Mouse (Mus musculus): ENCODE results near the gene Slc25a22. TPM values are rescaled to one million over a fixed set of nuclear protein-coding genes. Genes with fewer than 3 reads are reported as not detected.
A peak's percentile ranks its signal among the peaks of the same experiment; 100 is the strongest.

Gene Slc25a22
- total RNA-seq, 2 experiments from 2014 or later: 286 to 306 TPM

GRCm38 (mm10) chr7:141394158-141394557 lies 43.5 kb downstream of the Slc25a22 start:
- no peak for DNase-seq (ENCODE audit: extremely low spot score in 1 of 2, low spot score in 2 of 2)
- intact Hi-C loops (cut with DNase I): no loop called here

GRCm38 (mm10) chr7:141392552-141393222 lies 45.0 kb downstream of the Slc25a22 start:
- intact Hi-C loops (cut with DNase I): no loop called here
- no peak for DNase-seq (ENCODE audit: extremely low spot score in 1 of 2, low spot score in 2 of 2)

- intact Hi-C loops (cut with DNase I): no loop called here
- DNase-seq (ENCODE audit: extremely low spot score in 1 of 2, low spot score in 2 of 2): peak; percentile 94 to 98
Measured at GRCm38 (mm10) chr7:141391625-141392551, 45.8 kb downstream of the Slc25a22 start, which contains the start of gene Taldo1. Taldo1 (plus strand) TSS chr7:141392199.

GRCm38 (mm10) chr7:141390326-141391259 lies 47.1 kb downstream of the Slc25a22 start:
- DNase-seq (ENCODE audit: extremely low spot score in 1 of 2, low spot score in 2 of 2): no peak
- intact Hi-C loops (cut with DNase I): no loop called here

- intact Hi-C loops (cut with DNase I): no loop called here
- no peak for DNase-seq (ENCODE audit: extremely low spot score in 1 of 2, low spot score in 2 of 2)
Measured at GRCm38 (mm10) chr7:141388487-141389109, 49.1 kb downstream of the Slc25a22 start.

- DNase-seq (ENCODE audit: extremely low spot score in 1 of 2, low spot score in 2 of 2): no peak
- intact Hi-C loops (cut with DNase I): no loop called here
Measured at GRCm38 (mm10) chr7:141387807-141388486, 49.7 kb downstream of the Slc25a22 start.

- DNase-seq (ENCODE audit: extremely low spot score in 1 of 2, low spot score in 2 of 2): no peak
- intact Hi-C loops (cut with DNase I): no loop called here
Measured at GRCm38 (mm10) chr7:141381068-141381835, 56.4 kb downstream of the Slc25a22 start.

Other genes with a start within 250 kb of the Slc25a22 start
- gene Hras, start 243.9 kb downstream of the Slc25a22 start, total RNA-seq (2021): 100 to 1,000 TPM; 246 to 262 TPM
- gene Lrrc56, start 243.7 kb downstream of the Slc25a22 start, total RNA-seq (2021): 1 to 10 TPM; 4.7 to 4.9 TPM
- gene Lmntd2, start 223.8 kb downstream of the Slc25a22 start, total RNA-seq (2021): not detected
- gene Rassf7, start 222.0 kb downstream of the Slc25a22 start, total RNA-seq (2021): under 1 TPM; 0.58 to 0.69 TPM
- 10 to 100 TPM; 63.6 to 69.6 TPM for gene Phrf1, start 209.1 kb downstream of the Slc25a22 start, total RNA-seq (2021)
- under 1 TPM; 0.22 to 0.58 TPM for gene Irf7, start 171.4 kb downstream of the Slc25a22 start, total RNA-seq (2021)
- not detected for gene Cdhr5, start 161.1 kb downstream of the Slc25a22 start, total RNA-seq (2021)
- not detected for gene Sct, start 158.8 kb downstream of the Slc25a22 start, total RNA-seq (2021)
- gene Drd4, start 145.9 kb downstream of the Slc25a22 start, total RNA-seq (2021): under 1 TPM; 0.15 to 0.36 TPM
- 100 to 1,000 TPM; 258 to 269 TPM for gene Deaf1, start 110.2 kb downstream of the Slc25a22 start, total RNA-seq (2021)
- 10 to 100 TPM; 21.6 to 23.5 TPM for gene Tmem80, start 110.2 kb downstream of the Slc25a22 start, total RNA-seq (2021)
- 1 to 10 TPM; 1.1 to 1.4 TPM for gene Eps8l2, start 99.0 kb downstream of the Slc25a22 start, total RNA-seq (2021)
- 100 to 1,000 TPM; 113 to 114 TPM for gene Taldo1, start 45.7 kb downstream of the Slc25a22 start, total RNA-seq (2021)
- gene Gatd1, start 23.8 kb downstream of the Slc25a22 start, total RNA-seq (2021): 10 to 100 TPM; 38.2 to 39.5 TPM
- gene Cend1, start 8.4 kb downstream of the Slc25a22 start, total RNA-seq (2021): 100 to 1,000 TPM; 267 to 296 TPM
- gene Pidd1, start 6.1 kb upstream of the Slc25a22 start, total RNA-seq (2021): 1 to 10 TPM; 1.8 to 2.0 TPM
- 100 to 1,000 TPM; 687 to 705 TPM for gene Rplp2, start 9.5 kb upstream of the Slc25a22 start, total RNA-seq (2021)
- gene Pnpla2, start 17.3 kb upstream of the Slc25a22 start, total RNA-seq (2021): 10 to 100 TPM; 19.2 to 25.5 TPM
- gene Cracr2b, start 23.2 kb upstream of the Slc25a22 start, total RNA-seq (2021): 1 to 10 TPM; 3.4 to 5.8 TPM
- gene Cd151, start 29.5 kb upstream of the Slc25a22 start, total RNA-seq (2021): 10 to 100 TPM; 31.8 to 33.7 TPM
- 10 to 100 TPM; 43.8 to 45.0 TPM for gene Polr2l, start 37.2 kb upstream of the Slc25a22 start, total RNA-seq (2021)
- gene Tspan4, start 37.3 kb upstream of the Slc25a22 start, total RNA-seq (2021): 10 to 100 TPM; 29.0 to 35.4 TPM
- 10 to 100 TPM; 69.2 to 71.1 TPM for gene Chid1, start 102.0 kb upstream of the Slc25a22 start, total RNA-seq (2021)
- 100 to 1,000 TPM; 257 to 265 TPM for gene Ap2a2, start 124.3 kb upstream of the Slc25a22 start, total RNA-seq (2021)
- gene Muc6, start 217.4 kb upstream of the Slc25a22 start, total RNA-seq (2021): not detected

Measured in left cerebral cortex, postnatal 10 days (tissue).